Comparison of ENCODE assay signal across 11 mouse cellular contexts in the genomic region with DNA sequence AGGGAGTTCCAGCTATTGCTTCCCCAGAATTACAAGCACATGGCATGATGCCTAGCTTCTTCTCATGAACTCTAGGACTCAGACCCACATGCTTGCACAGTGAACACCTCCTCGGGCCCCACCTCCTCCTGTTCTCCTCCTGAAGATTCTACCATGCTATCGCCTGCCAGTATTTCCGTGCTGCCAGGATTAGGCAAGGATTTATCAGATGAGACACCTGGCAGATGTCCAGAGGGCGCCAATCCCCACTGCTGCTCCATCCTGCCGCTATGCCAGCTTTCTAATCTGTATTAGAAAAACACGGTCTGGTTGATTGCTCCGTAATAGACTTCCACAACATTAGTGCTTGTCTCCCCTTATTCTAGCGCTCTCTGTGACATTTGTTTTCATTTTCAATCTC.
DNase-seq lines count a peak whose midpoint lies in the region; ATAC-seq lines count a peak whose summit lies in the region.
"Had no signal": no experiment of that assay in that cellular context is flagged by ENCODE, and none has a peak within 500 bp of the region (broad histone marks: within the 10 kb centered on the region; RNA-seq: fewer than 3 reads in every experiment).

No protein-coding gene starts in this region.

- no peak for DNase-seq in forebrain, embryonic 11.5 days (ENCODE audit: low spot score)
- peak; percentile 90 for DNase-seq in left cerebral cortex, postnatal 4 days
- DNase-seq in left cerebral cortex, postnatal 10 days (ENCODE audit: extremely low spot score in 1 of 2, low spot score in 2 of 2) = no peak
- DNase-seq in adrenal gland, postnatal 25 days = peak; percentile 23
- DNase-seq in thymus, postnatal 10 days (ENCODE audit: low spot score in 2 of 2) = no peak
- DNase-seq in gastrocnemius, postnatal 4 days (ENCODE audit: low spot score in 2 of 2) = no peak
- DNase-seq: thymus, postnatal 4 days had no signal

- no peaks in the 10 kb centered on the region for H3K27me3 ChIP-seq in forebrain, embryonic 13.5 days
- H3K27me3 ChIP-seq in forebrain, embryonic 11.5 days (ENCODE audit: control insufficient read depth, insufficient read depth, low read length) = no peaks in the 10 kb centered on the region
- H3K27me3 ChIP-seq in hindbrain, embryonic 16.5 days (replicated peaks; ENCODE audit: control insufficient read depth, insufficient read depth, low read length) = no peaks in the 10 kb centered on the region
- H3K27me3 ChIP-seq: heart, embryonic 13.5 days had no signal

- H3K36me3 ChIP-seq in forebrain, embryonic 13.5 days (ENCODE audit: poor library complexity, severe bottlenecking) = no peaks in the 10 kb centered on the region
- no peaks in the 10 kb centered on the region for H3K36me3 ChIP-seq in forebrain, embryonic 11.5 days (ENCODE audit: control insufficient read depth, insufficient read depth, low read length)
- H3K36me3 ChIP-seq in hindbrain, embryonic 16.5 days (ENCODE audit: control insufficient read depth, insufficient read depth, low read length) = no peaks in the 10 kb centered on the region
- H3K36me3 ChIP-seq: embryonic facial prominence, embryonic 10.5 days; heart, embryonic 13.5 days had no signal

- intact Hi-C loops in left cerebral cortex, postnatal 4 days (cut with DNase I) = no loop called here
- intact Hi-C loops in left cerebral cortex, postnatal 10 days (cut with DNase I) = no loop called here

- no peak overlapping the region for H3K9ac ChIP-seq in forebrain, embryonic 13.5 days
- H3K9ac ChIP-seq in forebrain, embryonic 11.5 days (ENCODE audit: low read length) = no peak overlapping the region
- H3K9ac ChIP-seq in hindbrain, embryonic 16.5 days (ENCODE audit: low read depth, low read length) = no peak overlapping the region
- H3K9ac ChIP-seq: heart, embryonic 13.5 days had no signal

- no peak overlapping the region for H3K4me2 ChIP-seq in forebrain, embryonic 13.5 days
- no peak overlapping the region for H3K4me2 ChIP-seq in forebrain, embryonic 11.5 days (ENCODE audit: low read depth, low read length, severe bottlenecking)
- H3K4me2 ChIP-seq in hindbrain, embryonic 16.5 days (ENCODE audit: low read length) = no peak overlapping the region
- H3K4me2 ChIP-seq: heart, embryonic 13.5 days had no signal

- peak; percentile 38; the same call in 1 of the 2 replicates for ATAC-seq in forebrain, embryonic 13.5 days
- ATAC-seq in forebrain, embryonic 11.5 days (replicated peaks; ENCODE audit: low FRiP score) = no peak
- ATAC-seq in hindbrain, embryonic 16.5 days = peak; percentile 58; the same call in 1 of the 2 replicates

- H3K27ac ChIP-seq in forebrain, embryonic 13.5 days = no peak overlapping the region
- no peak overlapping the region for H3K27ac ChIP-seq in forebrain, embryonic 11.5 days (ENCODE audit: low read depth, low read length)
- no peak overlapping the region for H3K27ac ChIP-seq in hindbrain, embryonic 16.5 days (ENCODE audit: low read depth, low read length)
- H3K27ac ChIP-seq: embryonic facial prominence, embryonic 10.5 days; heart, embryonic 13.5 days had no signal

- H3K4me1 ChIP-seq in forebrain, embryonic 13.5 days = no peaks in the 10 kb centered on the region
- no peaks in the 10 kb centered on the region for H3K4me1 ChIP-seq in forebrain, embryonic 11.5 days (replicated peaks; ENCODE audit: control insufficient read depth, insufficient read depth, low read length)
- H3K4me1 ChIP-seq in hindbrain, embryonic 16.5 days (ENCODE audit: control insufficient read depth, insufficient read depth, low read depth, low read length) = no peaks in the 10 kb centered on the region
- H3K4me1 ChIP-seq: embryonic facial prominence, embryonic 10.5 days had no signal

- WGBS in forebrain, embryonic 13.5 days = 50% methylated on average over 8 of the region's 8 CpGs
- 85% methylated on average over 8 of the region's 8 CpGs for WGBS in forebrain, embryonic 11.5 days
- 55% methylated on average over 8 of the region's 8 CpGs for whole genome bisulfite sequencing in hindbrain, embryonic 16.5 days

- H3K9me3 ChIP-seq in forebrain, embryonic 13.5 days (replicated peaks) = no peaks in the 10 kb centered on the region
- no peaks in the 10 kb centered on the region for H3K9me3 ChIP-seq in forebrain, embryonic 11.5 days (ENCODE audit: control insufficient read depth, low read length)
- H3K9me3 ChIP-seq in hindbrain, embryonic 16.5 days (ENCODE audit: control insufficient read depth, low read length) = no peaks in the 10 kb centered on the region
- H3K9me3 ChIP-seq: embryonic facial prominence, embryonic 10.5 days; heart, embryonic 13.5 days had no signal

- H3K4me3 ChIP-seq in forebrain, embryonic 13.5 days = no peak overlapping the region
- no peak overlapping the region for H3K4me3 ChIP-seq in forebrain, embryonic 11.5 days (ENCODE audit: low read depth, low read length)
- H3K4me3 ChIP-seq in hindbrain, embryonic 16.5 days (ENCODE audit: low read length) = no peak overlapping the region
- H3K4me3 ChIP-seq: embryonic facial prominence, embryonic 10.5 days; heart, embryonic 13.5 days had no signal

Comparison
In these comparisons a context has a peak if more than half of its experiments do, and no peak if none do; other contexts are left out.
1. DNase-seq: peak in left cerebral cortex, postnatal 4 days (single experiment) and adrenal gland, postnatal 25 days (single experiment); none in forebrain, embryonic 11.5 days (single experiment), left cerebral cortex, postnatal 10 days (0 of 2), thymus, postnatal 10 days (0 of 2) and gastrocnemius, postnatal 4 days (0 of 2).